Mouse (Mus musculus): Measurements from ENCODE around the gene C3. TPM values are rescaled to one million over a fixed set of nuclear protein-coding genes. Genes with fewer than 3 reads are reported as not detected.

C3 gene
- 240 and 245 TPM in 2 replicates for polyA plus RNA-seq (2012; rRNA removed)

DNA sequence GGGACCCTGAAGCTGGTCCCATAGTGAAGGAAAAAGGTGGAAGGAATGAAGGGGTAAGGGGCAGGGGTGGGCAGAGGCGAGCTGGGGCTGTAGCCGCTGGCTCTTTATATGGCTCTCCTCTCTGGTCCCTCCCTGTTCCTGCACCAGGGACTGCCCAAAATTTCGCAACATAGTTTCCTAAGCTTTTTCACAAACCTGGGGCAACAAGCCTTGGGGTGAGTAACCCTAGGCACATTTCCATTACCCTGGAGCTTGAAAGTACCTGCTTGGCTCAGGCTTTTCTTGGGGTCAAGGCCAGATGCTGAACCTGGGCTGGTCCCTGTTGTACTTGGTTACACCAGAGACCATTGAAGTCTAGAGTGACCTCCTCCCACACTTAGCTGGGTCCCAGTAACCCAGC lies at the start of gene C3:
TSS of gene C3 (minus strand) at position 123 of the 400 bp plus-strand sequence.

DNA sequence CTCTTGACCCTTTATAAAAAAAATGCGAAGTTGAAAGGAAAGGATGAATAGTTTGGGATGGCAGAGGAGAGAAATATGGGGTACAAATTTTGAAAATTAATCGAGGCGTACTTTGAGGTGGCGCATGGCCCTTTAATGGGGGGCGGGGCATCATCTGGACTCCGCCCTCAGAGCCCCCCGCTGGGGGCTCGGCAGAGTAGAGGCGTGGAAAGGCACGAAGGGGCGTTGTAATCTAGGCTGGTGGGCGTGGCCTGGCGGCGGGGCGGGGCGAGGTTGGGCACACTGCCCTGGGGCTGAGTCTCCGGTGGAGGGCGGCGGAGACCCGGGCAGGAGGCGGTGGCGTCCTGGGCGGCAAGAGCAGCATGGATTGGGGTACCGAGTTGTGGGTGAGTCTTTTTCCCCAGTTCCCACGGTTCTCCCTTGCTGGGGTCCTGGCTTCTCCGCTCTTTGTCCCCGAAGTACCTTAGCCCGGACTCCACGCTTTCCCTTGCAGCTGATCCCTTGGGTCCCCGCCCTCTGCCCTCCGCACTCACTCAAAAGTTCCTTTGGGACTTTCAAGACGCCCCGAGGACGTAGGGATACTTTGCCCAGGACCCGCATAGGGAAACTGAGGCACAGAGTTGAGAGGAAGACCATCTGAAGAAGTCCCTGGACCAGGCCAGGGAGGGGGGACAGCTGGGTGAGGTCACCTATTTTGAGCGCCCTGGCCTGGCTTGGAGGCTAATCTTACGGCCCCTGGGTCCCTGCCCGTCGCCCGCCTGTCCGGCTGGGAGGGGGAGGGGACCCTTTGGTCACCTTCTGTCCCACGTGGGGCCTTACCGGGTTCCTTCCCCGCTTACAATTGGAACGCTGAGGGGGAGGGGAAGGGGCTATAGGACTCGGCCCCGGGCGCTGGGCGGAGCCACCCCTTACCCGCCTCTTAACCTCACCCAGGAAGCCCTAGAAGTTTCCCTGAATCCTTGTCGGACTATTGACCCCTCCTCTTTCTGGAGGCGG lies 21.5 kb upstream of the C3 start, which contains the start of gene Trip10:
TSS of gene Trip10 (plus strand) at position 270 of the 996 bp plus-strand sequence.

DNA sequence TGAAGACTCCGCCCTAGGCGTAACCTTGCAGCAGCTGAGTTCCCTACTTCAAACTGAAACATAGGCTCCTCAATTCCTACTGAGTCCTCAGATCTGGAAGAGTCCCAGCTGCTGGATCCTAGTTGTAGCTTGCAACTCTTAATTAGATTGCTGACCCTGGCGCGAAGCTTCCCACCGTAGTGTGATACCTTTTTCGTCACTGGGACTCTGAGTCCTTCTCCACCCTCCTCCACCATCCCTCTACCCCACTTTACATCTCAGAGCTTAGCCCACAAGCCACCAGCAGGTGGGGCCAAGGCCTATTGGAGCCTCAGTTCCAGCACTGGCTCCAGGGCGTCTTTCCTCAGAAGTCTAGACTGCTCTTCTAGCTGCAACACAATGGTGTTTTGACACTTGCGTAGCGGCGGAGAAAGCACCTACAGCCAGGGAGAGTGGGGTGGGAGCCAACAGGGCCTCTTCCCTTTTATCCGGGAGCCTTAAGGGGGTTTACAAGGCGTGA lies 20.3 kb upstream of the C3 start, which contains the start of gene Gpr108:
TSS of gene Gpr108 (minus strand) at position 246 of the 499 bp plus-strand sequence.

DNA sequence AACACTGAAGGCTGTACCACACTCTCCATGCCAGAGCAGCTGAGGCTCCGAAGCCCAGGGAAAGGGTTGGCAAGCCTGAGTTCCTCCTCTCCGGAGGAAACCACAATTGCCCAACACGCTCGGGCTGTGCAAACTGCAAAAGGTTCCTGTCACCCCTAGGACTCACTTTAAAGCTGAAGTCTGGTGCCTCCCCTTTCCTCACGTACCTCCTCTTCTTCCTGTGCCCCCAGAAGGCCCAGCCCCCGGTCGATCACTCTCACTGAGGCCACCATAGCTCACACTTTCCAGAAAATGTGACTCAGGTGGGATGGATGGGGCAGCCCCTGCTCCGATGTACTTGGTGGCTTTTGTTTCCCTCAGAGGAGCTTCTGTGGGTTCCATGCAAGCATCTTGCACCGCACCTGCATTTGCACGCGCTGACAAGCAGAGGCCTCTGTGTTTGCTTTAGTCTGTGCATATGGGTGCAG lies 33.9 kb downstream of the C3 start, which contains the start of gene Tnfsf14:
TSS of gene Tnfsf14 (minus strand) at position 137 of the 467 bp plus-strand sequence.

Other genes with a start within 250 kb of the C3 start
- not detected in 2 replicates for gene Acer1, start 246.0 kb downstream of the C3 start, polyA plus RNA-seq (2012; rRNA removed)
- gene Clpp, start 237.8 kb downstream of the C3 start, polyA plus RNA-seq (2012; rRNA removed), result 57.9 and 62.5 TPM in 2 replicates
- gene Alkbh7, start 230.8 kb downstream of the C3 start, polyA plus RNA-seq (2012; rRNA removed), result 9.1 and 11.2 TPM in 2 replicates
- not detected in 2 replicates for gene Pspn, start 228.1 kb downstream of the C3 start, polyA plus RNA-seq (2012; rRNA removed)
- gene Gtf2f1, start 216.8 kb downstream of the C3 start, polyA plus RNA-seq (2012; rRNA removed), result 60.1 and 66.8 TPM in 2 replicates
- gene Gm17949, start 216.7 kb downstream of the C3 start, polyA plus RNA-seq (2012; rRNA removed), result not detected in 2 replicates
- 30.1 and 35.2 TPM in 2 replicates for gene Khsrp, start 196.6 kb downstream of the C3 start, polyA plus RNA-seq (2012; rRNA removed)
- not detected in 2 replicates for gene Slc25a41, start 186.5 kb downstream of the C3 start, polyA plus RNA-seq (2012; rRNA removed)
- 4.4 and 5.0 TPM in 2 replicates for gene Crb3, start 169.0 kb downstream of the C3 start, polyA plus RNA-seq (2012; rRNA removed)
- 7.2 and 9.3 TPM in 2 replicates for gene Slc25a23, start 168.3 kb downstream of the C3 start, polyA plus RNA-seq (2012; rRNA removed)
- gene Dennd1c, start 149.6 kb downstream of the C3 start, polyA plus RNA-seq (2012; rRNA removed), result 0.93 and 1.6 TPM in 2 replicates
- 0.18 and 0.37 TPM in 2 replicates for gene Tubb4a, start 140.4 kb downstream of the C3 start, polyA plus RNA-seq (2012; rRNA removed)
- gene Tnfsf9, start 122.8 kb downstream of the C3 start, polyA plus RNA-seq (2012; rRNA removed), result 0.46 and 0.59 TPM in 2 replicates
- gene Cd70, start 78.4 kb downstream of the C3 start, polyA plus RNA-seq (2012; rRNA removed), result not detected in 2 replicates
- 2.1 and 2.4 TPM in 2 replicates for gene Tnfsf14, start 34.0 kb downstream of the C3 start, polyA plus RNA-seq (2012; rRNA removed)
- gene Gpr108, start 20.3 kb upstream of the C3 start, polyA plus RNA-seq (2012; rRNA removed), result 7.1 and 7.9 TPM in 2 replicates
- 6.3 and 7.9 TPM in 2 replicates for gene Trip10, start 21.3 kb upstream of the C3 start, polyA plus RNA-seq (2012; rRNA removed)
- gene Vav1, start 51.0 kb upstream of the C3 start, polyA plus RNA-seq (2012; rRNA removed), result 7.1 and 9.0 TPM in 2 replicates
- 9.1 and 14.4 TPM in 2 replicates for gene Adgre1, start 130.6 kb upstream of the C3 start, polyA plus RNA-seq (2012; rRNA removed)